Mouse (Mus musculus) small intestine, adult 2 months (tissue): ENCODE results near the gene Gtf2ird1.

ENCODE experiments used
- CTCF ChIP-seq: fragments of 200-500 bp; IDR thresholded peaks from 2 replicates; pipeline ENCODE4 v1.5.1; 2012; ENCODE audit warnings: low read depth, mild to moderate bottlenecking, control low read depth, inconsistent platforms, low read length, moderate library complexity, mixed read lengths; ENCODE audit not compliant: insufficient replicate concordance, insufficient read length; ENCODE audit errors: extremely low read depth
- POLR2A ChIP-seq: fragments of 200-500 bp; IDR thresholded peaks from 2 replicates; pipeline ENCODE4 v1.6.1; 2012; ENCODE audit warnings: low read depth, mild to moderate bottlenecking, control low read depth, inconsistent platforms, low read length, moderate library complexity

GRCm38 (mm10) chr5:134322355-134322754, 134.2 kb downstream of the Gtf2ird1 start:
- TF ChIP-seq CTCF (no peak), POLR2A (no peak)
